Mouse (Mus musculus) embryonic facial prominence, embryonic 15.5 days (tissue): ENCODE measurements at regions not wholly inside any gene's neighbourhood (a gene's known extent, or its start where the extent isn't known, plus 50 kb on each side); places are given as distances from the start of the nearest gene placed in this dataset.
"Not testable (repeated sequence)": the region's sequence is repeated elsewhere in the genome, so short reads cannot be mapped to it uniquely, and the experiment has no call there.

Experiments
- ATAC-seq: fragments of 200-750 bp; cut with Nextera tagmentation; 2 replicates; pipeline ENCODE4 v1.8.0; 2017; ENCODE audit warnings: low read depth, moderate TSS enrichment; ENCODE audit not compliant: insufficient number of reproducible peaks, low FRiP score, low TSS enrichment
- H3K27ac ChIP-seq: fragments of 300-500 bp; sonication (generic); replicated peaks from 2 replicates; pipeline ENCODE4 v1.5.1; 2015; ENCODE audit warnings: mild to moderate bottlenecking, inconsistent platforms
- H3K27me3 ChIP-seq: fragments of 300-500 bp; sonication (generic); 2 replicates; pipeline ENCODE4 v1.6.1; 2015; ENCODE audit warnings: inconsistent platforms
- H3K36me3 ChIP-seq: fragments of 300-500 bp; sonication (generic); 2 replicates; pipeline ENCODE4 v1.6.1; 2015; ENCODE audit warnings: mild to moderate bottlenecking, inconsistent platforms
- H3K4me1 ChIP-seq: fragments of 300-500 bp; sonication (generic); 2 replicates; pipeline ENCODE4 v1.6.1; 2015; ENCODE audit warnings: inconsistent platforms
- H3K4me2 ChIP-seq: fragments of 300-500 bp; sonication (generic); replicated peaks from 2 replicates; pipeline ENCODE4 v1.6.1; 2015; ENCODE audit warnings: mild to moderate bottlenecking, inconsistent platforms
- H3K4me3 ChIP-seq: fragments of 300-500 bp; sonication (generic); replicated peaks from 2 replicates; pipeline ENCODE4 v1.5.1; 2015; ENCODE audit warnings: mild to moderate bottlenecking, inconsistent platforms
- H3K9ac ChIP-seq: fragments of 300-500 bp; sonication (generic); 2 replicates; pipeline ENCODE4 v1.6.1; 2015; ENCODE audit warnings: inconsistent platforms
- H3K9me3 ChIP-seq: fragments of 300-500 bp; sonication (generic); replicated peaks from 2 replicates; pipeline ENCODE4 v1.6.1; 2016; ENCODE audit warnings: inconsistent platforms
- WGBS: fragments of 180-500 bp; shearing (Covaris S2); methylation state at CpG from one replicate; pipeline ENCODE4 v1.1.7; 2015; 5-methylcytosine and 5-hydroxymethylcytosine counted together

DNA sequence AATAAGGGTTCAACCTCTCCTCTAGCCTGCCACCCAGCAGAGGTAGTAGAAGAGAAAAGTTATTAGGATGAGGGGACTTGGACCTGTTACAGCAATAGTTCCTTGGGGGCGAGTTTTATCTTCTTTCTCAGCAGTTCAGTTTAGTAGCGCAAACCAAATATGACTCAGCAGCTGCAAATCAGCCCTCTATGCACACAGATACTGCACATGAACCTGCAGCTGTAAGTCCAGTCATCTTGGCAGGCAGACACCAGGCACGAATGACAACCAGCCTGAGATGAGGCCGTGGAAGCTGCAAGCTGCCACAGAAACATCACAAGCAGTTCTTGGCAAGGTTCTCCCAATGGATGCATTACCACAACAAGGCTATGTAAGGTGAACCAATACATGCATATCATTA is 327.0 kb upstream of the Akr1e1 start:
- H3K9me3 ChIP-seq, result no peaks in the 10 kb centered on the region
- H3K27me3 ChIP-seq, result no peaks in the 10 kb centered on the region
- no peak for ATAC-seq
- no peak overlapping the region for H3K4me2 ChIP-seq
- WGBS, result 77% methylated on average over 4 of the region's 4 CpGs
- H3K4me3 ChIP-seq, result no peak overlapping the region
- H3K27ac ChIP-seq, result no peak overlapping the region
- H3K9ac ChIP-seq, result no peak overlapping the region
- H3K36me3 ChIP-seq, result no peaks in the 10 kb centered on the region
- no peaks in the 10 kb centered on the region for H3K4me1 ChIP-seq

DNA sequence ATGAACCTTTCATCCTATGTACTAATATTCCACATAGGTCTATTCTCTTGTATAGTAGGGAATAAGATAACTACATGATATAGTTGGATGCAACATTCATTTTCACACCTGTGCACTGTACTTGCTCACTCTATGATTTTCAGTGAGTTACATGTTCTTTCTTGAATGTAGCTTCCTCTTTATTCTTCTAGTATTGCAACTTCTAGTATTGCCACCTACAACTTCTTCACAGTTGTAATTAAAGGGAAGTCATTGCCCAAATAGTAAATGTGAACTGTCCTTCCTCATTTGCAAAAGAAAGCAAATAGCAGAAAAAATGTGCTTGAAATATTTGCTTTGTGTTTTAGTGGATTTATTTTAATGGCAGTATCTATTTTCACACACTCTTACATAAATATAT is 330.9 kb upstream of the Akr1e1 start:
- H3K27ac ChIP-seq, result no peak overlapping the region
- no peaks in the 10 kb centered on the region for H3K4me1 ChIP-seq
- no peaks in the 10 kb centered on the region for H3K27me3 ChIP-seq
- no peak overlapping the region for H3K4me3 ChIP-seq
- no peak overlapping the region for H3K4me2 ChIP-seq
- no peaks in the 10 kb centered on the region for H3K9me3 ChIP-seq
- no peak overlapping the region for H3K9ac ChIP-seq
- ATAC-seq, result no peak
- H3K36me3 ChIP-seq, result no peaks in the 10 kb centered on the region

DNA sequence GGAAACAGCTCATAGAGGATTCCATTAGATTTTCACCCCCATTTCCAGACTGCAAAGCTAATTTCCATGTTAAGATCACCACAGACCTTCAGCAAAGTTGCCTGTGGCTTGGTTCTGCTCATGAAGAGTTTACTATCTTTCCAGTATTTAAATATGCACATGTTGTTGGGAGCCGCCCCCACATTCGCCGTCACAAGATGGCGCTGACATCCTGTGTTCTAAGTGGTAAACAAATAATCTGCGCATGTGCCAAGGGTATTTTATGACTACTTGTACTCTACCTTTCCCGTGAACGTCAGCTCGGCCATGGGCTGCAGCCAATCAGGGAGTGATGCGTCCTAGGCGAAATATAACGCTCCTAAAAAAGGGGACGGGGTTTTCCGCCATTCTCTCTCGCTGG is 333.5 kb upstream of the Akr1e1 start:
- not testable (repeated sequence) for H3K4me3 ChIP-seq

DNA sequence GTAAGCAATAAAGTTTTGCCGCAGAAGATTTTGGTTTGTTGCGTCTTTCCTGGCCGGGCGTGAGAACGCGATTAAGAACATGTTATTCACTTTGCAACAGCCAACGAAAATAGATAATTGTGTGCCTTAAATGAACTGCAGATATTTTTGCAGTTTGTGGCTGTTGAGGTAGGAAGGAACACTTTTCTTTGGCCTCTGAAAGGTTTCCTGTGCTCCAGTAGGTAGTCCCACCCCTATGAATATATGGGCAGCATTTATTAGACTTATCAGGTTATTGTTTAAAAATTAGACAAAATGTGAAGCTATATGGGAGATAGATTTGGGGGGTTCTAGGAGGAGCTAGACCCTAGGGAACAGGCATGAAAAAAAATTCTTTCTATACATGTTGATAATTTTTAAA is 334.1 kb upstream of the Akr1e1 start:
- Histone ChIP-seq H3K4me1 (no peaks in the 10 kb centered on the region), H3K9me3 (no peaks in the 10 kb centered on the region), H3K27me3 (no peaks in the 10 kb centered on the region), H3K36me3 (no peaks in the 10 kb centered on the region), H3K4me2 (peak overlapping the region; percentile 39), H3K4me3 (peak overlapping the region; percentile 41), H3K27ac (no peak overlapping the region), H3K9ac (no peak overlapping the region)
- 33% methylated on average over 7 of the region's 7 CpGs for WGBS
- ATAC-seq, result no peak

More for the DNA sequence above, 333.5 kb upstream of the Akr1e1 start:
- H3K27ac ChIP-seq, H3K4me2 ChIP-seq, ATAC-seq, H3K9ac ChIP-seq, H3K9me3 ChIP-seq, H3K4me1 ChIP-seq, H3K36me3 ChIP-seq, H3K27me3 ChIP-seq: not testable (repeated sequence)
- WGBS, result 23% methylated on average over 6 of the region's 14 CpGs

DNA sequence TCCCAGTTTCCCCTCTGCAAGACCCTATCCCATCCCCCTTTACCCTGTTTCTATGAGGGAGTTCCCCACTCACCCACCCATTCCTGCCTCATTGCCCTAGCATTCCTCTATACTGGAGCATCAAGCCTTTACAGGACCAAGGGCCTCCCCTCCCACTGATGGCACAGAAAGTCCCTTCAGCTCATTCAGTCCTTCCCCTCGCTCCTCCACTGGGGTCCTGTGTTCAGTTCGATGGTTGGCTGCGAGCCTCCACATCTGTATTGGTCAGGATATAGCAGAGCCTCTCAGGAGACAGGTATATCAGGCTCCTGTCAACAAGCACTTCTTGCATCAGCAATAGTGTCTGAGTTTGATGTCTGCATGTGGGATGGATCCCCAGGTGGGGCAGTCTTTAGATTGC is 346.4 kb upstream of the Akr1e1 start:
- WGBS, result 88% methylated on average over 3 of the region's 3 CpGs
- H3K4me2 ChIP-seq, result no peak overlapping the region
- H3K9ac ChIP-seq, result no peak overlapping the region
- H3K27ac ChIP-seq, result no peak overlapping the region
- no peaks in the 10 kb centered on the region for H3K9me3 ChIP-seq
- ATAC-seq, result no peak
- no peaks in the 10 kb centered on the region for H3K4me1 ChIP-seq
- H3K27me3 ChIP-seq, result no peaks in the 10 kb centered on the region
- H3K4me3 ChIP-seq, result no peak overlapping the region
- H3K36me3 ChIP-seq, result no peaks in the 10 kb centered on the region

DNA sequence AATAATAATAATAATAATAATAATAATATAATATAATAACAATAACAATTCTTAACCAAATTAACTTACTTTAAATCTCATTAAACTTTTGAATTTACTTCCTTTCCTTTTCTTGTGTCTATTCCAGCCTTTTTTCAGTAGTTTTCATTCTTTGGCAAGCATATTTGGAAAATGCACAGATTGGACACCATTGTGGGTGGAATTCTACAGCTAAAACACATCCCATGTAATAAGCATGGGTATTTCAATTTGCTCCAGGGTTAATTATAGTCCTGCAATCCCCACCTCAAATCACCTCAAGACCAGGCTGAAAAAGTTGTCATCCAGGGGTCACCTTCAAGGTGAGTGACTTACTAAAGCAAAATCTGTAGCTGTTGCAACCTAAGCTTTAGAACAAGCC is 355.9 kb upstream of the Akr1e1 start:
- no peaks in the 10 kb centered on the region for H3K9me3 ChIP-seq
- H3K4me2 ChIP-seq, result no peak overlapping the region
- H3K27me3 ChIP-seq, result no peaks in the 10 kb centered on the region
- no peak for ATAC-seq
- H3K27ac ChIP-seq, result no peak overlapping the region
- H3K4me1 ChIP-seq, result no peaks in the 10 kb centered on the region
- no peaks in the 10 kb centered on the region for H3K36me3 ChIP-seq
- H3K4me3 ChIP-seq, result no peak overlapping the region
- no peak overlapping the region for H3K9ac ChIP-seq

DNA sequence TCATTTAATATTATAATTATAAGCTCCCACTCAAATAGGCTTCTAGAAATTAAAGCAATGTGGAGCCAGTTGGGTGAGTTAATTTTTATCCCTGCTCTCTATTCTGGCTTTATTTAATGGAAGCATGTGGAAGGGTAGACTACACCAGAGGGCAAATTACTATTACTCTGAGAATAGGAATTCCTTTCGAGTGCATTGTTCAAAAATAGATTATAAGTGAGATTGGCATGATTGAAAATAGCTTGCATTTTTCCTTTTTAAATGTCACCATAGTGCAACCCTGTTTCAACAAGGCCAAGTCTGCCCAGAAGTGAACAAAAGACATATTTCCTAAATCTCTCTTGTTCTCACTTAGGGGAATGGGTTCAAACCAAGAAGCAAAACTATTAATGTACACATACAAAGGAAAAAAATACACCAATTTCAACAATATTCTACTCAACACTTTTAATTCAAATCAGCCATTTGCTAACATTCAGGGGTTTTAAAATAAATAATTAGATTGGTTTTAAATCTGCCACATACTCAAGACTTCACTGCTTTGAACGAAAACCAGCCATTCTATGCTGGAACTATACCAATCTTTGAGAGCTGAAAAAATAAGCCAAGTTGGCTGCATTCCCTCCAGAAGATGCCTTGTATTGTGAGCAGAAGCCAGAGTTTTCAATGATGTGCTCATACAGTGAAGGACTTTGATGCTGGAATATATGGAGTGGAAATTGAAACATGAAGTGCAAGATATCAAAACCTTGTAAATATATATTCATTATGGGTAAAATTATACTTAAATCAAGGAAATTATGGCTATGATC is 361.3 kb upstream of the Akr1e1 start:
- no peak overlapping the region for H3K4me3 ChIP-seq
- ATAC-seq, result no peak
- 35% methylated on average over 2 of the region's 2 CpGs for WGBS
- no peak overlapping the region for H3K9ac ChIP-seq
- H3K27me3 ChIP-seq, result no peaks in the 10 kb centered on the region
- H3K36me3 ChIP-seq, result no peaks in the 10 kb centered on the region
- no peaks in the 10 kb centered on the region for H3K4me1 ChIP-seq
- H3K27ac ChIP-seq, result no peak overlapping the region
- no peak overlapping the region for H3K4me2 ChIP-seq
- H3K9me3 ChIP-seq, result no peaks in the 10 kb centered on the region

DNA sequence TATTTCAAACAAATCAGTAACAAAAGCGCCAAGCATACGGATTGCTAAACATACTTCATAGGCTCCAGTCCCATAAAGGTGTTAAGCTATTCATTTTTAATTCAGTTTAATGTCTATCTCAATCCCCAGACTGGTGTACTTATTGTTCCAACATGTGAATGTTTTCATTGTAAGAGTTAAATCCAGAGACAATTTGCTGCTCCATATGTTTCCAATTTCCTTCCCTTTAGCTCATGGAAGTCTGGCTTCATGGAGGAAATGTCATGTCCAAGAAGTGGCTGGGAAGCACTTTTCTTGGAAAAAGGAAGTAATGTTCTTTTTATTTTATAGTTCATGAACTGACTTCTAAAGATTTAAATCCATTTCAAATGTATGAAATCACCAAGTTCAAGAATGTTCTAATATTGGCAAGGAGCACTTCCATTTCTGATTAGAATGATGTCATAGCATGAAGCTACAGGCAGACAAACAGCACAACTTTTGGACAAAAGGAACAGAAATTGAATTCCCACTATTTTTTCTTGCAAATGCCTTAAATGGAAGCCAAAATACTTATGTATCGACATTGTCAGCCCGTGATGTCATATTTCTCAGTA is 362.6 kb upstream of the Akr1e1 start:
- H3K4me2 ChIP-seq, result no peak overlapping the region
- WGBS, result 35% methylated on average over 4 of the region's 4 CpGs
- H3K4me1 ChIP-seq, result no peaks in the 10 kb centered on the region
- H3K36me3 ChIP-seq, result no peaks in the 10 kb centered on the region
- no peak overlapping the region for H3K9ac ChIP-seq
- H3K9me3 ChIP-seq, result no peaks in the 10 kb centered on the region
- H3K4me3 ChIP-seq, result no peak overlapping the region
- H3K27ac ChIP-seq, result no peak overlapping the region
- ATAC-seq, result no peak
- H3K27me3 ChIP-seq, result no peaks in the 10 kb centered on the region

DNA sequence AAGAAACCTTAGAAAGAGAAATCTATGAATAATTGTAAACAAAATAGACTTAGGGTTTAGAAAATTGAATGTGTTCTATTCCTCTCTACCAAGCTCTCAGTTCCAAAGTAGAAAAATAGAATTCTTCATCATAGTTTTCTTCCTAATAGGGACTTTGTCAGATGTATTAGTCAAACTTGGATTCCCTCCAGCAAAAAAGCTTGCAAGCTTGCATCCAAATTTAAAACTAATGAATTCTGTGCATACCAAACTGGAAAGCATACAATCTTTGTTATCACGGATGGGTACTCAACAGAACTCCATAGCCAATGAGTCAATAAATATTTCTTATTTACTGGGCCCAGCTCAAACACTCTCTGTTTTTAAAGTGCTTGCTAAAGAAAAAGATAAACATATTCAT is 383.9 kb upstream of the Akr1e1 start:
- no peaks in the 10 kb centered on the region for H3K36me3 ChIP-seq
- no peak overlapping the region for H3K9ac ChIP-seq
- H3K27me3 ChIP-seq, result no peaks in the 10 kb centered on the region
- WGBS, result 47% methylated on average over 1 of the region's 1 CpGs
- ATAC-seq, result no peak
- H3K4me1 ChIP-seq, result no peaks in the 10 kb centered on the region
- no peaks in the 10 kb centered on the region for H3K9me3 ChIP-seq
- H3K27ac ChIP-seq, result no peak overlapping the region
- no peak overlapping the region for H3K4me3 ChIP-seq
- no peak overlapping the region for H3K4me2 ChIP-seq

DNA sequence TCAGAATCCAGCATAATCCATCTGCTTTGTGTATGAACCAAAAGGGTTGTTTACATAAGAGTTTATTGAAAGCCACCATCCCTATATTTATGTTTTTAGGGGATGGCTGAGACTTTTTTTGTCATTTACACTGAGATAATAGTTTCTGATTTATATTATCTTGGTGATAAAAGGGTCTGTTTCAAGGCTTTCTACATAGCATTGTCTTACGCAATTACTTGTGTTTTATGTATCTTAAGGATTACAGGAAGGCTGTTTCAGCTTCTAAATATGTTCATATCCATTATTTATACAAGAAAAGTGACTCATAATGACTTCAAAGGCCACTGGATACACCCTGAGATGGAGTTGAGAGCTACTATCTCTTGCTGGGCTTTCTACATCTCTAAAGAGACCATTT is 399.3 kb upstream of the Akr1e1 start:
- Histone ChIP-seq H3K36me3 (no peaks in the 10 kb centered on the region), H3K27ac (no peak overlapping the region), H3K4me1 (no peaks in the 10 kb centered on the region), H3K4me3 (no peak overlapping the region), H3K4me2 (no peak overlapping the region), H3K9ac (no peak overlapping the region), H3K27me3 (no peaks in the 10 kb centered on the region), H3K9me3 (no peaks in the 10 kb centered on the region)
- 84% methylated on average over 1 of the region's 1 CpGs for WGBS
- no peak for ATAC-seq

DNA sequence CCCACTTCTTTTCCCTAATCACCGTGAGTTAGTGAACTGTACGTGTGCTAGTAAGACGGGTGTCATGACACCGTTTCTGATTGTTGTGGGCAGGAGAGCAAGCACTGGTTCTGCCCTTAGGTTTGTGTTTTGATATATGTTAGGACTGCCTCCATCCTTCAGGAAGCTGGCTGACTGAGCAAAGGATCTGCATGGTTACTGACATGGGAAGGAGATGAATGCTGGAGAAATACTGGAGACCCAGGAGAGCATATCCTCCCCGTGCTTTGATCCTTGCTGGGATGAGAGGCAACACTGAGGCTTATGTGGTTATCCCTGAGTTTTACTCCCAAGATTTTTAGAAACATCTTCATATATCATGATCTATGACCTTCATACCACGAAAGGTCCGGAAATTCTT is 413.5 kb upstream of the Akr1e1 start:
- Histone ChIP-seq H3K9ac (no peak overlapping the region), H3K9me3 (no peaks in the 10 kb centered on the region), H3K4me1 (no peaks in the 10 kb centered on the region), H3K4me3 (no peak overlapping the region), H3K27ac (no peak overlapping the region), H3K4me2 (no peak overlapping the region), H3K27me3 (no peaks in the 10 kb centered on the region), H3K36me3 (no peaks in the 10 kb centered on the region)
- WGBS, result 87% methylated on average over 7 of the region's 7 CpGs
- ATAC-seq, result no peak

DNA sequence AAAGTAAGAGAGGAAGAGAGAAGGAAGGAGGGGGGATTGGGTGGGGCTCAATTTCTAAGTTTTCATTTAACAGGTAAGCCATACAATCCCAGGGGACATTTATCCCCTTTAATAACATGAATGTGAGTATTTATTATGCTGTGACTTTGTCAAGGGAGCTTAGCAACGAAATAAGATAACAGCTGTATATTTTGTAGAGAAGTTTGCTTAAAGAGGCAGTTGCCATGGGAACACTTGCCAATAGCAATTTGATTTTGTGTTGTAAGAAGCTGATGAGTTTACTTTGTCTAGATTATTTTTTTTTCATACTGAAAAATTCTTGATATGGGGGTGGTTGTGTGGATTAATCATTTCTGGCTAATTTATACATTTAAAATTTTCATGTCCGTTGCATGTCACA is 450.9 kb upstream of the Akr1e1 start:
- H3K9ac ChIP-seq, result no peak overlapping the region
- H3K9me3 ChIP-seq, result no peaks in the 10 kb centered on the region
- no peak overlapping the region for H3K4me3 ChIP-seq
- WGBS, result 51% methylated on average over 2 of the region's 2 CpGs
- no peaks in the 10 kb centered on the region for H3K27me3 ChIP-seq
- H3K36me3 ChIP-seq, result no peaks in the 10 kb centered on the region
- H3K27ac ChIP-seq, result no peak overlapping the region
- no peaks in the 10 kb centered on the region for H3K4me1 ChIP-seq
- ATAC-seq, result no peak
- H3K4me2 ChIP-seq, result no peak overlapping the region
